In the genomic region with DNA sequence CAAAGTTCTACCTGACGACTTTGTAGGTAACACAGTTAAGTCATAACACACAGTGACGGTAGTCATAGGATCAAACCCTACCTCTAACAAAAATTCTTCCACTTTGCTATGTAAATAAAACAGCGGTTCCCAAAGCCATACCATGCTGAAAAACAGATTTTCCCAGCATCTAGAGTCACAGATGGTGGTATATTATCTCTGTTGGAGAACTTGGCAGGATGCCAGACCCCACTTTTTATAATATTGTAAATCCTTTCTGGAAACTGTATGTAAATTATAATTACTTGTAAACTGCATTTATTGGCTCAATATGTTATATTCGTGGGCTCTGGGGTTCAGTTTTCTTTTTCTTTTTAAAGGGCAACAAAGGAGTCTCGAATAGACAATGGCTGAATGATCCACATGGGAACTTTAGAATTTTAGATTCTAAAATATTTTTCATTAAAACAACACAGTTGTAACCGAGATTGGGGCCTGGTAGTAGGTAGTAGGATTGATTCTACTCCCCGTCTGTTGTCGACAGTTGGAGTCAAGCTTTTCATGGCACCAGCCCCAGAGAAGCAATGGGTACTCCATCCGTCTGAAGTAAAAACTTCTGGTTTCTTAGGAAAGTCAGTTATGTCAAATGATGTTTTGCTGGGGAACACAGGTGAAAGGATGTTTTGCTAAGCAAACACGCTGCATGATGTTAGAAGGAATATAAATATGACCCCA, we compare ENCODE assay signal across 26 mouse cellular contexts. TPM values are rescaled to one million over a fixed set of nuclear protein-coding genes. Genes with fewer than 3 reads are reported as not detected.
A peak's percentile ranks its signal among the peaks of the same experiment; 100 is the strongest.
DNase-seq lines count a peak whose midpoint lies in the region; ATAC-seq lines count a peak whose summit lies in the region.
"Had no signal": no experiment of that assay in that cellular context is flagged by ENCODE, and none has a peak within 500 bp of the region (broad histone marks: within the 10 kb centered on the region; RNA-seq: fewer than 3 reads in every experiment).

No protein-coding gene starts in this region.

- intact Hi-C loops in left cerebral cortex, postnatal 14 days (cut with DNase I), result no loop called here
- intact Hi-C loops in left cerebral cortex, postnatal 4 days (cut with DNase I), result no loop called here

- no peaks in the 10 kb centered on the region for H3K27me3 ChIP-seq in forebrain, embryonic 13.5 days
- no peaks in the 10 kb centered on the region for H3K27me3 ChIP-seq in forebrain, embryonic 12.5 days
- H3K27me3 ChIP-seq: embryonic facial prominence, embryonic 12.5 days had no signal

- no peak overlapping the region for H3K27ac ChIP-seq in forebrain, embryonic 13.5 days
- H3K27ac ChIP-seq in forebrain, embryonic 12.5 days, result no peak overlapping the region
- H3K27ac ChIP-seq: embryonic facial prominence, embryonic 12.5 days; heart, adult 2 months; left cerebral cortex, adult 2 months had no signal

- no peak overlapping the region for H3K4me3 ChIP-seq in forebrain, embryonic 13.5 days
- no peak overlapping the region for H3K4me3 ChIP-seq in forebrain, embryonic 12.5 days (replicated peaks)
- H3K4me3 ChIP-seq: embryonic facial prominence, embryonic 12.5 days; heart, adult 2 months; left cerebral cortex, adult 2 months; megakaryocyte, embryonic 14.5 days had no signal

- H3K9ac ChIP-seq in forebrain, embryonic 13.5 days, result no peak overlapping the region
- H3K9ac ChIP-seq in forebrain, embryonic 12.5 days, result no peak overlapping the region
- H3K9ac ChIP-seq: embryonic facial prominence, embryonic 12.5 days had no signal

- ATAC-seq in forebrain, embryonic 13.5 days, result peak; percentile 68; the same call in 1 of the 2 replicates
- no peak for ATAC-seq in forebrain, embryonic 12.5 days (ENCODE audit: low FRiP score)
- ATAC-seq: hindbrain, embryonic 16.5 days had no signal

- H3K36me3 ChIP-seq in forebrain, embryonic 13.5 days (ENCODE audit: poor library complexity, severe bottlenecking), result no peaks in the 10 kb centered on the region
- no peaks in the 10 kb centered on the region for H3K36me3 ChIP-seq in forebrain, embryonic 12.5 days (replicated peaks)
- H3K36me3 ChIP-seq: embryonic facial prominence, embryonic 12.5 days; G1E had no signal

- peak; percentile 23 to 59 for DNase-seq in left cerebral cortex, postnatal 14 days (ENCODE audit: low spot score in 2 of 2)
- DNase-seq in left cerebral cortex, postnatal 4 days, result no peak
- DNase-seq in right cerebral cortex, adult 18-20 months, result peak; percentile 15
- DNase-seq in right cerebral cortex, postnatal 25 days, result no peak
- peak; percentile 9 for DNase-seq in telencephalon, adult 2 months (ENCODE audit: low read depth, low spot score)
- DNase-seq in lung, postnatal 10 days, result no peak
- DNase-seq: adrenal gland, postnatal 25 days; cerebellum, adult 8-10 months; gastrocnemius, postnatal 14 days; heart, adult 2 months; heart, postnatal 4 days; kidney, adult 11 months; liver had no signal

- no peak overlapping the region for H3K4me2 ChIP-seq in forebrain, embryonic 13.5 days
- no peak overlapping the region for H3K4me2 ChIP-seq in forebrain, embryonic 12.5 days
- H3K4me2 ChIP-seq: embryonic facial prominence, embryonic 12.5 days had no signal

- no peaks in the 10 kb centered on the region for H3K4me1 ChIP-seq in forebrain, embryonic 13.5 days
- H3K4me1 ChIP-seq in forebrain, embryonic 12.5 days, result no peaks in the 10 kb centered on the region
- H3K4me1 ChIP-seq: embryonic facial prominence, embryonic 12.5 days; megakaryocyte, embryonic 14.5 days had no signal

- no peaks in the 10 kb centered on the region for H3K9me3 ChIP-seq in forebrain, embryonic 13.5 days (replicated peaks)
- H3K9me3 ChIP-seq in forebrain, embryonic 12.5 days, result no peaks in the 10 kb centered on the region
- H3K9me3 ChIP-seq: embryonic facial prominence, embryonic 12.5 days; G1E had no signal

- WGBS in forebrain, embryonic 13.5 days, result 73% methylated on average over 10 of the region's 10 CpGs
- WGBS in forebrain, embryonic 12.5 days, result 80% methylated on average over 10 of the region's 10 CpGs

RNA-seq across cellular contexts. Expression of a gene that starts 10.9 kb away (rescaled TPM):
- polyA plus RNA-seq in forebrain, embryonic 13.5 days (2015; fragmentation: Nextera tagmentation; extraction: Ambion mirVana), result not detected in 2 replicates
- polyA plus RNA-seq in forebrain, embryonic 12.5 days (2016; fragmentation: Nextera tagmentation; extraction: Ambion mirVana), result not detected in 2 replicates
- not detected for total RNA-seq in left cerebral cortex, postnatal 14 days (2021)
- total RNA-seq in left cerebral cortex, postnatal 4 days (2021), result not detected
- total RNA-seq: adrenal gland, postnatal 25 days; common myeloid progenitor, adult 5-6 weeks; G1E; gastrocnemius, postnatal 14 days; heart, adult 2 months; heart, postnatal 4 days; layer of hippocampus, adult 18-20 months; left cerebral cortex, adult 2 months had no signal
- polyA plus RNA-seq: embryonic facial prominence, embryonic 12.5 days; G1E; heart, adult 2 months; heart, embryonic 14.5 days; hindbrain, embryonic 16.5 days; kidney, embryonic 16.5 days; liver, embryonic 16.5 days; stomach, embryonic 16.5 days had no signal

RNA-seq across cellular contexts. Expression of a gene that starts 11.0 kb away (rescaled TPM):
- polyA plus RNA-seq in forebrain, embryonic 13.5 days (2015; fragmentation: Nextera tagmentation; extraction: Ambion mirVana), result 0.48 and 0.52 TPM in 2 replicates
- polyA plus RNA-seq in forebrain, embryonic 12.5 days (2016; fragmentation: Nextera tagmentation; extraction: Ambion mirVana), result 0.68 and 0.96 TPM in 2 replicates
- under 1 TPM; 0.44 to 0.53 TPM for total RNA-seq in left cerebral cortex, postnatal 14 days (2021)
- total RNA-seq in left cerebral cortex, postnatal 4 days (2021), result under 1 TPM; 0.28 to 0.32 TPM
- total RNA-seq: gastrocnemius, postnatal 14 days had no signal
- polyA plus RNA-seq: G1E had no signal

RNA-seq across cellular contexts. Expression of a gene that starts 28.5 kb away (rescaled TPM):
- 0.21 TPM in 1 of 2 replicates, not detected in the other for polyA plus RNA-seq in forebrain, embryonic 13.5 days (2015; fragmentation: Nextera tagmentation; extraction: Ambion mirVana)
- 0.19 and 0.45 TPM in 2 replicates for polyA plus RNA-seq in forebrain, embryonic 12.5 days (2016; fragmentation: Nextera tagmentation; extraction: Ambion mirVana)
- total RNA-seq in left cerebral cortex, postnatal 14 days (2021), result under 1 TPM in 1 of 2 experiments, not detected in 1; 0.51 TPM
- 1 to 10 TPM in 1 of 2 experiments, not detected in 1; 1.0 TPM for total RNA-seq in left cerebral cortex, postnatal 4 days (2021)
- total RNA-seq: common myeloid progenitor, adult 5-6 weeks; G1E had no signal
- polyA plus RNA-seq: G1E had no signal

RNA-seq across cellular contexts. Expression of a gene that starts 60.0 kb away (rescaled TPM):
- 83.6 and 89.6 TPM in 2 replicates for polyA plus RNA-seq in forebrain, embryonic 13.5 days (2015; fragmentation: Nextera tagmentation; extraction: Ambion mirVana)
- 104 and 108 TPM in 2 replicates for polyA plus RNA-seq in forebrain, embryonic 12.5 days (2016; fragmentation: Nextera tagmentation; extraction: Ambion mirVana)
- 10 to 100 TPM; 80.8 to 87.3 TPM for total RNA-seq in left cerebral cortex, postnatal 14 days (2021)
- total RNA-seq in left cerebral cortex, postnatal 4 days (2021), result 100 to 1,000 TPM in 1 of 2 experiments, 10 to 100 TPM in 1; 92.7 to 100 TPM

Comparison
In these comparisons a context has a peak if more than half of its experiments do, and no peak if none do; other contexts are left out.
1. DNase-seq: peak in left cerebral cortex, postnatal 14 days (2 of 2), right cerebral cortex, adult 18-20 months (single experiment) and telencephalon, adult 2 months (single experiment); none in left cerebral cortex, postnatal 4 days (single experiment), right cerebral cortex, postnatal 25 days (single experiment) and lung, postnatal 10 days (single experiment).